Mouse (Mus musculus): Measurements from ENCODE around the gene Ttc23. TPM values are rescaled to one million over a fixed set of nuclear protein-coding genes. Genes with fewer than 3 reads are reported as not detected.
A peak's percentile ranks its signal among the peaks of the same experiment; 100 is the strongest.

The Ttc23 gene
- polyA plus RNA-seq, 1 experiment from 2014 or later, result 5.4 TPM

- peak overlapping the region; percentile 81 for H3K27ac ChIP-seq
- peak overlapping the region; percentile 71 for H3K4me3 ChIP-seq
- H3K4me1 ChIP-seq, result peaks cover 21% of the 10 kb centered on the region
- peak overlapping the region; percentile 86 for H3K4me2 ChIP-seq
- no peaks in the 10 kb centered on the region for H3K9me3 ChIP-seq (replicated peaks)
- peak overlapping the region; percentile 86 for H3K9ac ChIP-seq
- 12% methylated on average over 6 of the region's 6 CpGs for WGBS (ENCODE audit: insufficient replicate concordance)
- no peak for ATAC-seq
- peaks cover under 1% of the 10 kb centered on the region; the same call in 1 of the 2 replicates for H3K36me3 ChIP-seq
- H3K27me3 ChIP-seq (replicated peaks), result no peaks in the 10 kb centered on the region
Measured at GRCm38 (mm10) chr7:67646131-67646530, 1.1 kb upstream of the Ttc23 start.

- no peak for ATAC-seq
- Histone ChIP-seq H3K9ac (no peak overlapping the region), H3K27ac (no peak overlapping the region), H3K9me3 (replicated peaks) (no peaks in the 10 kb centered on the region), H3K27me3 (replicated peaks) (no peaks in the 10 kb centered on the region), H3K36me3 (no peaks in the 10 kb centered on the region), H3K4me2 (no peak overlapping the region; the same call in 1 of the 2 replicates), H3K4me1 (peaks cover 18% of the 10 kb centered on the region), H3K4me3 (no peak overlapping the region)
- 69% methylated on average over 4 of the region's 4 CpGs for WGBS (ENCODE audit: insufficient replicate concordance)
Measured at GRCm38 (mm10) chr7:67648376-67648775, 1.2 kb downstream of the Ttc23 start.

DNA sequence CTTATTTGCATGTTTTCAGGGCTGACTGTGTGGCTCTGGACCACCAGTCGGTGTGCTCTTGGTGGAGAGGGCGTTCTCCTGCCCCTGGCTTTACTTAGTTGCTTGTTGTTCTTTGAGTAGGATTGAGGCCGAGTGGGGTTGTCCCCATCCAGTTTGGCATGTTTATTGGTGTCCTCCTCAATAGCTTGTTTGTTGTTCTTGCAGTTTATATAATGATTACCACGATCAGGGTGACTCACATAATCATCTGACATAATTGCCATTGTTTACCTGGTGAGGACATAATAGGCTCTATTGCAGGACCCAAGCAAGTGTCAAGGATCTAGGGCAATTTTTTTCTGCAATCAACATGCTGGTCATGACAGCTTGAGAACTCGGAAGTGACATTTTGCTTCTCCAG, 5.0 kb downstream of the Ttc23 start:
- Histone ChIP-seq H3K36me3 (no peaks in the 10 kb centered on the region), H3K4me1 (0 out of 2 replicates have a peak, but pooled peaks cover 3% of the 10 kb centered on the region), H3K9ac (no peak overlapping the region), H3K4me3 (no peak overlapping the region), H3K9me3 (replicated peaks) (no peaks in the 10 kb centered on the region), H3K4me2 (no peak overlapping the region), H3K27ac (no peak overlapping the region), H3K27me3 (replicated peaks) (no peaks in the 10 kb centered on the region)
- ATAC-seq, result no peak
- 68% methylated on average over 5 of the region's 5 CpGs for WGBS (ENCODE audit: insufficient replicate concordance)

DNA sequence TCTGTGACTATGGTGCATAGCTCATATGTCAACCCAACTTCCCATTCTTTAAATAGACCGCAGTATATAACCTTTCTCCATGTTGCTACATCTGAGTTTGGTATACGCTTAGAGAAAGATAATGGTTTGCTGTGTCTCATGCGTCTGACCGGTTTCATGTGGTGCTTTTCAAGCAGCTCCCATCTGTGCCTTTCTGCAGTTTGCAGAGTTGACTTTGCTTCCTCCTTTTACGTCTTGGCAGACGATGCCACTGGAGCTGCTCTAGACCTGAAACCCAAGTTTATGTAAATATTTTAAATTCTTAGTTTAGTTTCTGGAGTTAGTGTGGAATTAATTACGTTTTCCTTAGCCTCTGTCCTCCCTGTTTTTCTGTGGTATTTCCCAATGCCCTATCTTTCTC, 7.5 kb downstream of the Ttc23 start:
- no peak for ATAC-seq
- H3K36me3 ChIP-seq, result no peaks in the 10 kb centered on the region
- WGBS (ENCODE audit: insufficient replicate concordance), result 69% methylated on average over 7 of the region's 7 CpGs
- no peak overlapping the region for H3K4me3 ChIP-seq
- H3K9me3 ChIP-seq (replicated peaks), result no peaks in the 10 kb centered on the region
- H3K27me3 ChIP-seq (replicated peaks), result no peaks in the 10 kb centered on the region
- H3K4me2 ChIP-seq, result no peak overlapping the region
- no peak overlapping the region for H3K27ac ChIP-seq
- H3K9ac ChIP-seq, result no peak overlapping the region
- H3K4me1 ChIP-seq, result 0 out of 2 replicates have a peak, but pooled peaks cover 3% of the 10 kb centered on the region

DNA sequence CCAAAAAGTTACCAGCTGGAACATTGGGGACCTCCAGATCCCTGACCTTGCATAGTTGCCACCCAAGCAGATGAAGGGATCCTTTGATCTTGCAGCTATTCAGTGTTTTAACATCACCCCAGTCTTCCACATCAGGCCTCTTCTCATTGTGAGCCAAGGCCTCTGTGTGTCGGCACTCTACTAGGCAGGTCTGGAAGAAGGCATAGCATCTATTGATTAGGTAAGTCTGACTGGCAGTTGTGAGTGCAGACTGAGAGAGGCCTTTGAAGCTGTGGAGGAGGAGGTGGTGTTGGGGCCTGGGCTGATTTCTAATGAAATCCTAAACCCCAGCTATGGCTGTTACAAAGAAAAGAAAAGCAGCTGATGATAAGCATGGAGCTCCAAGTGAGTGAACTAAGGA, 8.0 kb downstream of the Ttc23 start:
- Histone ChIP-seq H3K4me2 (peak overlapping the region; percentile 12), H3K9me3 (replicated peaks) (no peaks in the 10 kb centered on the region), H3K9ac (no peak overlapping the region), H3K4me1 (0 out of 2 replicates have a peak, but pooled peaks cover 3% of the 10 kb centered on the region), H3K36me3 (no peaks in the 10 kb centered on the region), H3K4me3 (no peak overlapping the region), H3K27ac (no peak overlapping the region), H3K27me3 (replicated peaks) (no peaks in the 10 kb centered on the region)
- ATAC-seq, result peak; percentile 40; the same call in 1 of the 2 replicates
- 47% methylated on average over 1 of the region's 1 CpGs for WGBS (ENCODE audit: insufficient replicate concordance)

GRCm38 (mm10) chr7:67658110-67658509, 10.9 kb downstream of the Ttc23 start:
- no peak overlapping the region for H3K4me3 ChIP-seq
- 0 out of 2 replicates have a peak, but pooled peaks cover 6% of the 10 kb centered on the region for H3K36me3 ChIP-seq
- ATAC-seq, result no peak
- no peak overlapping the region for H3K9ac ChIP-seq
- peaks cover 7% of the 10 kb centered on the region for H3K4me1 ChIP-seq
- WGBS (ENCODE audit: insufficient replicate concordance), result 67% methylated on average over 4 of the region's 4 CpGs
- no peak overlapping the region for H3K27ac ChIP-seq
- H3K27me3 ChIP-seq (replicated peaks), result no peaks in the 10 kb centered on the region
- H3K9me3 ChIP-seq (replicated peaks), result no peaks in the 10 kb centered on the region
- no peak overlapping the region for H3K4me2 ChIP-seq

- Histone ChIP-seq H3K9ac (no peak overlapping the region), H3K9me3 (replicated peaks) (no peaks in the 10 kb centered on the region), H3K27me3 (replicated peaks) (no peaks in the 10 kb centered on the region), H3K4me3 (no peak overlapping the region), H3K27ac (no peak overlapping the region), H3K36me3 (peaks cover 6% of the 10 kb centered on the region; the same call in 1 of the 2 replicates), H3K4me1 (peaks cover 3% of the 10 kb centered on the region), H3K4me2 (no peak overlapping the region)
- peak; percentile 57 for ATAC-seq
- 74% methylated on average over 5 of the region's 5 CpGs for WGBS (ENCODE audit: insufficient replicate concordance)
Measured at GRCm38 (mm10) chr7:67662424-67662823, 15.2 kb downstream of the Ttc23 start.

GRCm38 (mm10) chr7:67663981-67664694, 16.9 kb downstream of the Ttc23 start:
- ATAC-seq, result no peak
- 75% methylated on average over 14 of the region's 14 CpGs for WGBS (ENCODE audit: insufficient replicate concordance)
- Histone ChIP-seq H3K9ac (no peak overlapping the region), H3K4me2 (no peak overlapping the region), H3K27ac (no peak overlapping the region), H3K4me3 (no peak overlapping the region), H3K27me3 (replicated peaks) (no peaks in the 10 kb centered on the region), H3K4me1 (peaks cover 3% of the 10 kb centered on the region), H3K36me3 (peaks cover 6% of the 10 kb centered on the region; the same call in 1 of the 2 replicates), H3K9me3 (replicated peaks) (no peaks in the 10 kb centered on the region)

GRCm38 (mm10) chr7:67670965-67671364, 23.8 kb downstream of the Ttc23 start:
- WGBS (ENCODE audit: insufficient replicate concordance), result 79% methylated on average over 1 of the region's 1 CpGs
- ATAC-seq, result no peak
- peaks cover 11% of the 10 kb centered on the region for H3K36me3 ChIP-seq

DNA sequence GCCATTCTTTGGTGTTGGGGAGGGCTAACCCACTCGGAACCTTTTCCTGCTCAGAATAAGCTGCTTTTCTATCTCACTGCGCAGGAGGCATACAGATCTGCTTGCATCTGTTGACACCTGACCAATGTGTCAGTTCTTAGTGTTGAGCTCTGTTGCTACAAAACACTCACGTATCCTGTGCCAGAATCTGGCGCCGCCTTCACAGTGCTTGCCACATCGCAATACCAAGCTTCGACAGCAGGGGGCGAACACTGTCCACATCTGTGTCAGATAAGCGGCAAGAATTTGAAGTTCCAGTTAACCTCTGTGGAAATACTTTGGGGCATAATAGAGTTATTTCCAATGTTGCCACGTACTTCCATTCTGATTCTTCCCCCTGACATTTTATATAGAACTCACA, 25.4 kb downstream of the Ttc23 start:
- no peaks in the 10 kb centered on the region for H3K9me3 ChIP-seq (replicated peaks)
- H3K36me3 ChIP-seq, result peaks cover 11% of the 10 kb centered on the region
- no peak overlapping the region for H3K9ac ChIP-seq
- ATAC-seq, result no peak
- H3K4me3 ChIP-seq, result no peak overlapping the region
- no peaks in the 10 kb centered on the region for H3K4me1 ChIP-seq
- WGBS (ENCODE audit: insufficient replicate concordance), result 10% methylated on average over 10 of the region's 10 CpGs
- H3K4me2 ChIP-seq, result no peak overlapping the region
- H3K27me3 ChIP-seq (replicated peaks), result no peaks in the 10 kb centered on the region
- no peak overlapping the region for H3K27ac ChIP-seq

More at GRCm38 (mm10) chr7:67670965-67671364, 23.8 kb downstream of the Ttc23 start:
- H3K27me3 ChIP-seq (replicated peaks), result no peaks in the 10 kb centered on the region
- H3K9me3 ChIP-seq (replicated peaks), result no peaks in the 10 kb centered on the region
- no peak overlapping the region for H3K4me3 ChIP-seq
- no peak overlapping the region for H3K27ac ChIP-seq
- H3K4me2 ChIP-seq, result no peak overlapping the region
- H3K4me1 ChIP-seq, result no peaks in the 10 kb centered on the region
- no peak overlapping the region for H3K9ac ChIP-seq

- no peak for ATAC-seq
- Histone ChIP-seq H3K4me3 (no peak overlapping the region), H3K27me3 (replicated peaks) (no peaks in the 10 kb centered on the region), H3K27ac (no peak overlapping the region), H3K9me3 (replicated peaks) (no peaks in the 10 kb centered on the region), H3K9ac (no peak overlapping the region), H3K36me3 (peaks cover 11% of the 10 kb centered on the region), H3K4me1 (no peaks in the 10 kb centered on the region), H3K4me2 (no peak overlapping the region)
- WGBS (ENCODE audit: insufficient replicate concordance), result 77% methylated on average over 5 of the region's 5 CpGs
Measured at GRCm38 (mm10) chr7:67673656-67674055, 26.4 kb downstream of the Ttc23 start.

GRCm38 (mm10) chr7:67678878-67679499, 31.8 kb downstream of the Ttc23 start:
- no peaks in the 10 kb centered on the region for H3K4me1 ChIP-seq
- H3K9me3 ChIP-seq (replicated peaks), result no peaks in the 10 kb centered on the region
- 81% methylated on average over 16 of the region's 16 CpGs for WGBS (ENCODE audit: insufficient replicate concordance)
- H3K9ac ChIP-seq, result no peak overlapping the region
- no peak overlapping the region for H3K27ac ChIP-seq
- no peaks in the 10 kb centered on the region for H3K27me3 ChIP-seq (replicated peaks)
- H3K4me3 ChIP-seq, result no peak overlapping the region
- peaks cover 4% of the 10 kb centered on the region; the same call in 1 of the 2 replicates for H3K36me3 ChIP-seq
- H3K4me2 ChIP-seq, result no peak overlapping the region
- no peak for ATAC-seq

All from liver, embryonic 12.5 days (tissue).